Mouse (Mus musculus): Measurements from ENCODE around the gene Stpg4. TPM values are rescaled to one million over a fixed set of nuclear protein-coding genes. Genes with fewer than 3 reads are reported as not detected.

The Stpg4 gene
- polyA plus RNA-seq, 1 experiment from 2014 or later: not detected

- no peaks in the 10 kb centered on the region for H3K9me3 ChIP-seq (replicated peaks; ENCODE audit: control insufficient read depth, low read length)
- ATAC-seq (ENCODE audit: low read depth): no peak
- H3K36me3 ChIP-seq (ENCODE audit: control insufficient read depth, insufficient read depth): peaks cover 6% of the 10 kb centered on the region
- H3K27ac ChIP-seq (ENCODE audit: low read length): no peak overlapping the region
- H3K4me1 ChIP-seq (ENCODE audit: control insufficient read depth, low read depth, low read length): peaks cover 18% of the 10 kb centered on the region
- H3K27me3 ChIP-seq (ENCODE audit: control insufficient read depth, insufficient read depth, low read depth, low read length): no peaks in the 10 kb centered on the region
- no peak overlapping the region for H3K9ac ChIP-seq (ENCODE audit: low read depth, low read length)
- WGBS (ENCODE audit: insufficient replicate concordance): 55% methylated on average over 2 of the region's 2 CpGs
- no peak overlapping the region for H3K4me3 ChIP-seq (ENCODE audit: low read depth, low read length)
- no peak overlapping the region for H3K4me2 ChIP-seq (ENCODE audit: low read depth, low read length)
Measured at GRCm38 (mm10) chr17:87441537-87441936, 14.0 kb upstream of the Stpg4 start.

- no peak for ATAC-seq (ENCODE audit: low read depth)
- H3K27ac ChIP-seq (ENCODE audit: low read length): no peak overlapping the region
- peaks cover 18% of the 10 kb centered on the region for H3K36me3 ChIP-seq (ENCODE audit: control insufficient read depth, insufficient read depth)
- no peaks in the 10 kb centered on the region for H3K9me3 ChIP-seq (replicated peaks; ENCODE audit: control insufficient read depth, low read length)
- WGBS (ENCODE audit: insufficient replicate concordance): 80% methylated on average over 2 of the region's 2 CpGs
- H3K9ac ChIP-seq (ENCODE audit: low read depth, low read length): no peak overlapping the region
- no peaks in the 10 kb centered on the region for H3K27me3 ChIP-seq (ENCODE audit: control insufficient read depth, insufficient read depth, low read depth, low read length)
- H3K4me2 ChIP-seq (ENCODE audit: low read depth, low read length): no peak overlapping the region
- no peak overlapping the region for H3K4me3 ChIP-seq (ENCODE audit: low read depth, low read length)
- H3K4me1 ChIP-seq (ENCODE audit: control insufficient read depth, low read depth, low read length): peaks cover 15% of the 10 kb centered on the region
Measured at GRCm38 (mm10) chr17:87439441-87439840, 11.9 kb upstream of the Stpg4 start.

- Histone ChIP-seq H3K4me3 (ENCODE audit: low read depth, low read length) (no peak overlapping the region), H3K4me2 (ENCODE audit: low read depth, low read length) (no peak overlapping the region), H3K9ac (ENCODE audit: low read depth, low read length) (no peak overlapping the region), H3K27ac (ENCODE audit: low read length) (no peak overlapping the region), H3K4me1 (ENCODE audit: control insufficient read depth, low read depth, low read length) (no peaks in the 10 kb centered on the region), H3K27me3 (ENCODE audit: control insufficient read depth, insufficient read depth, low read depth, low read length) (no peaks in the 10 kb centered on the region), H3K9me3 (replicated peaks; ENCODE audit: control insufficient read depth, low read length) (no peaks in the 10 kb centered on the region), H3K36me3 (ENCODE audit: control insufficient read depth, insufficient read depth) (peaks cover 34% of the 10 kb centered on the region)
- ATAC-seq (ENCODE audit: low read depth): no peak
- 87% methylated on average over 3 of the region's 3 CpGs for WGBS (ENCODE audit: insufficient replicate concordance)
Measured at GRCm38 (mm10) chr17:87433929-87434328, 6.4 kb upstream of the Stpg4 start.

DNA sequence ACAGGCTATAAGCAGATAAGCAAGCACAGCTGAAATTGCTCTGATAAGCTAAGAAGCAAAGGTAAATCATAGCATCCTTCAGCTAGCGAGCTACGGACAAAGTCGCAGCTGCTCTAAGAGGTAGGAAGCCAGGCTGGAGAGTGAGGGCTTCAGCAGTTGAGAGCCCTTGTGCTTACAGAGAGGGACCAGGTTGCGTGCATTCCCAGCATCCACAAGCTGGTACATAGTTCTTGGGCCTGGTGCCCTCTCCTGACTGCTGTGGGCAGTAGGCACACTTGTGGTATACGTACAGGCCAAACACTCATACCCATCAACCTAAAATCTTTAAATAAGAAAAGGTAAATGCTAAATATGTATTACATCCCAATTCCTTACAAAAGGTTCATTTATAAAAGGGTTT, 5.2 kb upstream of the Stpg4 start:
- no peaks in the 10 kb centered on the region for H3K4me1 ChIP-seq (ENCODE audit: control insufficient read depth, low read depth, low read length)
- H3K4me3 ChIP-seq (ENCODE audit: low read depth, low read length): no peak overlapping the region
- no peak overlapping the region for H3K4me2 ChIP-seq (ENCODE audit: low read depth, low read length)
- no peaks in the 10 kb centered on the region for H3K27me3 ChIP-seq (ENCODE audit: control insufficient read depth, insufficient read depth, low read depth, low read length)
- H3K36me3 ChIP-seq (ENCODE audit: control insufficient read depth, insufficient read depth): peaks cover 34% of the 10 kb centered on the region
- no peak for ATAC-seq (ENCODE audit: low read depth)
- H3K9me3 ChIP-seq (replicated peaks; ENCODE audit: control insufficient read depth, low read length): no peaks in the 10 kb centered on the region
- no peak overlapping the region for H3K9ac ChIP-seq (ENCODE audit: low read depth, low read length)
- H3K27ac ChIP-seq (ENCODE audit: low read length): no peak overlapping the region
- 66% methylated on average over 5 of the region's 5 CpGs for WGBS (ENCODE audit: insufficient replicate concordance)

DNA sequence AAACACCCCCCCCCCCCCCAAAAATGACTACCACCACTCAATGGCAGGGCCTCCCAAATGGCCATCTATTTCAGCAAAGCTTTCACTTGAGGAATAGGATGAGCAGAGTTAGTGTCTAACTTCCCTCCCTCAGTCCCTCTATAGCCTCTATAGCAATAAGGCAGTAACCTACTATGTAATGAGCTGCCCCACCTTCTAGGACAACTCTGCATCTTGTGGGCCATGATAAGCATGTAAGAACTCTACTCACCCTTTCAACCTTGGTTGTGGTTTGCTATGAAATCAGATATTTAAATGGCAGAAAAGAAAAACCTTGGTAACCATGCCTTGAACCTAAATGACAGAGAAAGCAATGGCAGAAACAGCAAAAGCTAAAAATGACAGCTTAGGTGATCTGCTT, 4.8 kb upstream of the Stpg4 start:
- Histone ChIP-seq H3K27ac (ENCODE audit: low read length) (no peak overlapping the region), H3K4me1 (ENCODE audit: control insufficient read depth, low read depth, low read length) (no peaks in the 10 kb centered on the region), H3K4me3 (ENCODE audit: low read depth, low read length) (no peak overlapping the region), H3K27me3 (ENCODE audit: control insufficient read depth, insufficient read depth, low read depth, low read length) (no peaks in the 10 kb centered on the region), H3K4me2 (ENCODE audit: low read depth, low read length) (no peak overlapping the region), H3K36me3 (ENCODE audit: control insufficient read depth, insufficient read depth) (peaks cover 34% of the 10 kb centered on the region), H3K9ac (ENCODE audit: low read depth, low read length) (no peak overlapping the region), H3K9me3 (replicated peaks; ENCODE audit: control insufficient read depth, low read length) (no peaks in the 10 kb centered on the region)
- ATAC-seq (ENCODE audit: low read depth): no peak

- 81% methylated on average over 3 of the region's 3 CpGs for WGBS (ENCODE audit: insufficient replicate concordance)
- Histone ChIP-seq H3K27ac (ENCODE audit: low read length) (no peak overlapping the region), H3K9ac (ENCODE audit: low read depth, low read length) (no peak overlapping the region), H3K9me3 (replicated peaks; ENCODE audit: control insufficient read depth, low read length) (no peaks in the 10 kb centered on the region), H3K4me1 (ENCODE audit: control insufficient read depth, low read depth, low read length) (no peaks in the 10 kb centered on the region), H3K36me3 (ENCODE audit: control insufficient read depth, insufficient read depth) (peaks cover 22% of the 10 kb centered on the region), H3K4me2 (ENCODE audit: low read depth, low read length) (no peak overlapping the region), H3K4me3 (ENCODE audit: low read depth, low read length) (no peak overlapping the region), H3K27me3 (ENCODE audit: control insufficient read depth, insufficient read depth, low read depth, low read length) (no peaks in the 10 kb centered on the region)
- no peak for ATAC-seq (ENCODE audit: low read depth)
Measured at GRCm38 (mm10) chr17:87429431-87429830, 1.9 kb upstream of the Stpg4 start.

GRCm38 (mm10) chr17:87418082-87418481, 9.5 kb downstream of the Stpg4 start:
- no peak overlapping the region for H3K4me2 ChIP-seq (ENCODE audit: low read depth, low read length)
- ATAC-seq (ENCODE audit: low read depth): no peak
- H3K27ac ChIP-seq (ENCODE audit: low read length): no peak overlapping the region
- no peaks in the 10 kb centered on the region for H3K36me3 ChIP-seq (ENCODE audit: control insufficient read depth, insufficient read depth)
- no peak overlapping the region for H3K9ac ChIP-seq (ENCODE audit: low read depth, low read length)
- WGBS (ENCODE audit: insufficient replicate concordance): 65% methylated on average over 7 of the region's 7 CpGs
- H3K27me3 ChIP-seq (ENCODE audit: control insufficient read depth, insufficient read depth, low read depth, low read length): no peaks in the 10 kb centered on the region
- no peak overlapping the region for H3K4me3 ChIP-seq (ENCODE audit: low read depth, low read length)
- H3K9me3 ChIP-seq (replicated peaks; ENCODE audit: control insufficient read depth, low read length): no peaks in the 10 kb centered on the region
- no peaks in the 10 kb centered on the region for H3K4me1 ChIP-seq (ENCODE audit: control insufficient read depth, low read depth, low read length)

DNA sequence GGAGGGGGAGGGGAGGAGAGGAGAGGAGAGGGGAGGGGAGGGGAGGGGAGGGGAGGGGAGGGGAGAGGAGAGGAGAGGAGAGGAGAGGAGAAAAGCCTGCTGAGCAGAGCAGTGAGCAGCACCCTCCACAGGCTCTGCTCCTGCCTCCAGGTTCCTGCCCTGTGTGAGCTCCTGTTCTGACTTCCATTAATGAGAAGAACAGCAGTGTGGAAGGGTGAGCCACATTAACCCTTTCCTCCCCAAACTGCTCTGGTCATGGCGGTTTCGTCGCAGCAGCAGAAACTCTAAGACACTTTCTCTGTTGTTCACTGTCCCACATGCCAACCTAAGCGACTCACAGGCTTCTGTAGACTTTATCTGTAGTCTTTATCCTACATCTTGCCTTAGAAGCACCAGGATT, 20.9 kb downstream of the Stpg4 start:
- ATAC-seq (ENCODE audit: low read depth): no peak
- Histone ChIP-seq H3K4me1 (ENCODE audit: control insufficient read depth, low read depth, low read length) (no peaks in the 10 kb centered on the region), H3K9me3 (replicated peaks; ENCODE audit: control insufficient read depth, low read length) (no peaks in the 10 kb centered on the region), H3K27me3 (ENCODE audit: control insufficient read depth, insufficient read depth, low read depth, low read length) (no peaks in the 10 kb centered on the region), H3K4me2 (ENCODE audit: low read depth, low read length) (no peak overlapping the region), H3K36me3 (ENCODE audit: control insufficient read depth, insufficient read depth) (no peaks in the 10 kb centered on the region), H3K9ac (ENCODE audit: low read depth, low read length) (no peak overlapping the region), H3K4me3 (ENCODE audit: low read depth, low read length) (no peak overlapping the region), H3K27ac (ENCODE audit: low read length) (no peak overlapping the region)
- WGBS (ENCODE audit: insufficient replicate concordance): 73% methylated on average over 4 of the region's 4 CpGs

DNA sequence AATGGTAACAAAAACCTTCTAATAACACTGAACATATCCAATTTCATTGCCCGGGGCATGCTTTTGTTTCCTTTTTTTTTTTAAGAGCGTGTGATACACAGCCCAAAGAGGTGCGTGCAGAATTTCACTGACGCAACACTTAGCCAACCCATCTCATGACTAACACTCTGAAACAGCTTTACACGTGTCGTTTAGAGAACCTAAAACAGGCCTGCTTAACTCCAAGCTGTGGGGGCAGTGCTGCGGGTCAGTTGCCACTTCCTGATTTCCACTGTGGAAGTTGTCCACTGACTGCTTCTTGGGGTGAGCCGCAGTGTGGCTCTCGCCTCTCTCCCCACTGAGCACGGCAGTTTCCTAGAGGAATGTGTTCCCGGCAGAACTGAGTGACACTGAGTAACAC, 22.0 kb downstream of the Stpg4 start:
- H3K4me3 ChIP-seq (ENCODE audit: low read depth, low read length): no peak overlapping the region
- WGBS (ENCODE audit: insufficient replicate concordance): 39% methylated on average over 11 of the region's 11 CpGs
- peak; percentile 53 for ATAC-seq (ENCODE audit: low read depth)
- no peak overlapping the region for H3K27ac ChIP-seq (ENCODE audit: low read length)
- no peaks in the 10 kb centered on the region for H3K36me3 ChIP-seq (ENCODE audit: control insufficient read depth, insufficient read depth)
- H3K4me2 ChIP-seq (ENCODE audit: low read depth, low read length): no peak overlapping the region
- H3K27me3 ChIP-seq (ENCODE audit: control insufficient read depth, insufficient read depth, low read depth, low read length): no peaks in the 10 kb centered on the region
- no peaks in the 10 kb centered on the region for H3K4me1 ChIP-seq (ENCODE audit: control insufficient read depth, low read depth, low read length)
- no peak overlapping the region for H3K9ac ChIP-seq (ENCODE audit: low read depth, low read length)
- H3K9me3 ChIP-seq (replicated peaks; ENCODE audit: control insufficient read depth, low read length): no peaks in the 10 kb centered on the region

- Histone ChIP-seq H3K9me3 (replicated peaks; ENCODE audit: control insufficient read depth, low read length) (no peaks in the 10 kb centered on the region), H3K27ac (ENCODE audit: low read length) (no peak overlapping the region), H3K4me3 (ENCODE audit: low read depth, low read length) (no peak overlapping the region), H3K4me1 (ENCODE audit: control insufficient read depth, low read depth, low read length) (no peaks in the 10 kb centered on the region), H3K27me3 (ENCODE audit: control insufficient read depth, insufficient read depth, low read depth, low read length) (no peaks in the 10 kb centered on the region), H3K36me3 (ENCODE audit: control insufficient read depth, insufficient read depth) (no peaks in the 10 kb centered on the region), H3K4me2 (ENCODE audit: low read depth, low read length) (no peak overlapping the region), H3K9ac (ENCODE audit: low read depth, low read length) (no peak overlapping the region)
- 51% methylated on average over 4 of the region's 4 CpGs for WGBS (ENCODE audit: insufficient replicate concordance)
- 0 out of 2 replicates have a peak, but pooled peaks have one; percentile 13 for ATAC-seq (ENCODE audit: low read depth)
Measured at GRCm38 (mm10) chr17:87403462-87403861, 24.1 kb downstream of the Stpg4 start.

Measured in liver, embryonic 16.5 days (tissue).